Mouse (Mus musculus): ENCODE data around the gene Ablim1.

Gene Ablim1

GRCm38 (mm10) chr19:57066313-57066712 lies 248.4 kb downstream of the Ablim1 start:
- DNase-seq (ENCODE audit: low spot score) = peak; percentile 58

- no peak for DNase-seq (ENCODE audit: low spot score)
Measured at GRCm38 (mm10) chr19:57062746-57063145, 252.0 kb downstream of the Ablim1 start.

GRCm38 (mm10) chr19:57059018-57059580 lies 255.6 kb downstream of the Ablim1 start:
- DNase-seq (ENCODE audit: low spot score) = no peak

- DNase-seq (ENCODE audit: low spot score) = no peak
Measured at GRCm38 (mm10) chr19:57057568-57057967, 257.2 kb downstream of the Ablim1 start.

- no peak for DNase-seq (ENCODE audit: low spot score)
Measured at GRCm38 (mm10) chr19:57055215-57056120, 259.3 kb downstream of the Ablim1 start.

GRCm38 (mm10) chr19:57052959-57053358 lies 261.8 kb downstream of the Ablim1 start:
- DNase-seq (ENCODE audit: low spot score) = no peak

GRCm38 (mm10) chr19:57052016-57052415 lies 262.7 kb downstream of the Ablim1 start:
- DNase-seq (ENCODE audit: low spot score) = no peak

- DNase-seq (ENCODE audit: low spot score) = no peak
Measured at GRCm38 (mm10) chr19:57049592-57050090, 265.1 kb downstream of the Ablim1 start.

- no peak for DNase-seq (ENCODE audit: low spot score)
Measured at GRCm38 (mm10) chr19:57047671-57048320, 266.9 kb downstream of the Ablim1 start.

- no peak for DNase-seq (ENCODE audit: low spot score)
Measured at GRCm38 (mm10) chr19:57039258-57039657, 275.5 kb downstream of the Ablim1 start.

- no peak for DNase-seq (ENCODE audit: low spot score)
Measured at GRCm38 (mm10) chr19:57036860-57037259, 277.9 kb downstream of the Ablim1 start.

GRCm38 (mm10) chr19:57031582-57031981 lies 283.1 kb downstream of the Ablim1 start:
- peak; percentile 39 for DNase-seq (ENCODE audit: low spot score)

GRCm38 (mm10) chr19:57029461-57029860 lies 285.3 kb downstream of the Ablim1 start:
- DNase-seq (ENCODE audit: low spot score) = no peak

- DNase-seq (ENCODE audit: low spot score) = peak; percentile 15
Measured at GRCm38 (mm10) chr19:57028327-57029179, 286.2 kb downstream of the Ablim1 start.

GRCm38 (mm10) chr19:57026501-57026900 lies 288.2 kb downstream of the Ablim1 start:
- DNase-seq (ENCODE audit: low spot score) = no peak

- no peak for DNase-seq (ENCODE audit: low spot score)
Measured at GRCm38 (mm10) chr19:57017785-57018179, 296.9 kb downstream of the Ablim1 start.

- no peak for DNase-seq (ENCODE audit: low spot score)
Measured at GRCm38 (mm10) chr19:57016995-57017784, 297.5 kb downstream of the Ablim1 start.

GRCm38 (mm10) chr19:57014808-57015207 lies 299.9 kb downstream of the Ablim1 start:
- DNase-seq (ENCODE audit: low spot score) = no peak

- DNase-seq (ENCODE audit: low spot score) = no peak
Measured at GRCm38 (mm10) chr19:57013271-57013677, 301.4 kb downstream of the Ablim1 start.

- DNase-seq (ENCODE audit: low spot score) = no peak
Measured at GRCm38 (mm10) chr19:57012068-57012467, 302.7 kb downstream of the Ablim1 start.

GRCm38 (mm10) chr19:57010064-57010463 lies 304.7 kb downstream of the Ablim1 start:
- DNase-seq (ENCODE audit: low spot score) = no peak
